Mouse (Mus musculus) liver, adult 10 weeks (tissue): Measurements from ENCODE around the gene Atp1a3. TPM values are rescaled to one million over a fixed set of nuclear protein-coding genes. Genes with fewer than 3 reads are reported as not detected.

Source experiments
- polyA plus RNA-seq: library from polyadenylated mRNA; stranded (reverse); fragments of 350-450 nt; fragmentation: Illumina TruSeq; extraction: RNeasy Lipid Tissue Mini Kit (QIAGEN cat#74804); gene quantifications from one replicate; pipeline ENCODE4 v1.2.3, GENCODE M21; 2014; ENCODE audit warnings: low read depth, low replicate concordance

The Atp1a3 gene
- polyA plus RNA-seq: not detected

DNA sequence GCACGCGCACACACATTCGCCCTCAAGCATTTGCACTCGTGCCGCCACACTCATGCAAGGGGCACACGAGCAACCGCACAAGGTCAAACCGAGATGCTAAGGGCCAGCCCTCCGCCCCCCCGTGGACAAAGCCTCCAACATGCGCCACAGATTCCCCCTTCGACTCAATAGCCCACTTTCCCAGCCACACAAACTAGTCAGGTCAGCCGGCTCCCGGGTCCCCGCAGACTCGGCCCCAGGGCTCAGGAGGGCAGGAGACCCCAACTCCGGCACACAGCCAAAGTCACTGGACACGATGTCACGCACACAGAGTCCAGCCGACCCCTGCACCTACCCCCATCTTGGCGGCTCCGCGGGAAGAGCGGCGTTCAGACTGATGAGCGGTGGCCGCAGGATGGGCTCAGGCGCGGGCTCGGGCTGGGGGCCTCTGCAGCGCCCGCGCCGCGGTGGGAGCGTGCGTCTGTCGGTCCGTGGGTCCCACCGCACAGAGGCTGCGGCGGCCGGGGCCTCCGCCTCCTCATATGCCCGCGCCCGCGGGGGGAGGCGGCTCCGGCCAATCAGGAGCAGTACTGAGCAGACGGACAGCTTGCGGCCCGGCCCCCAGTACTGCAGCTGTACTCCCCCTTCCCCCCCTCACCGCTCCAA is at the start of gene Atp1a3:
Gene Atp1a3 (minus strand): TSS at position 538 of the 645 bp plus-strand sequence.

DNA sequence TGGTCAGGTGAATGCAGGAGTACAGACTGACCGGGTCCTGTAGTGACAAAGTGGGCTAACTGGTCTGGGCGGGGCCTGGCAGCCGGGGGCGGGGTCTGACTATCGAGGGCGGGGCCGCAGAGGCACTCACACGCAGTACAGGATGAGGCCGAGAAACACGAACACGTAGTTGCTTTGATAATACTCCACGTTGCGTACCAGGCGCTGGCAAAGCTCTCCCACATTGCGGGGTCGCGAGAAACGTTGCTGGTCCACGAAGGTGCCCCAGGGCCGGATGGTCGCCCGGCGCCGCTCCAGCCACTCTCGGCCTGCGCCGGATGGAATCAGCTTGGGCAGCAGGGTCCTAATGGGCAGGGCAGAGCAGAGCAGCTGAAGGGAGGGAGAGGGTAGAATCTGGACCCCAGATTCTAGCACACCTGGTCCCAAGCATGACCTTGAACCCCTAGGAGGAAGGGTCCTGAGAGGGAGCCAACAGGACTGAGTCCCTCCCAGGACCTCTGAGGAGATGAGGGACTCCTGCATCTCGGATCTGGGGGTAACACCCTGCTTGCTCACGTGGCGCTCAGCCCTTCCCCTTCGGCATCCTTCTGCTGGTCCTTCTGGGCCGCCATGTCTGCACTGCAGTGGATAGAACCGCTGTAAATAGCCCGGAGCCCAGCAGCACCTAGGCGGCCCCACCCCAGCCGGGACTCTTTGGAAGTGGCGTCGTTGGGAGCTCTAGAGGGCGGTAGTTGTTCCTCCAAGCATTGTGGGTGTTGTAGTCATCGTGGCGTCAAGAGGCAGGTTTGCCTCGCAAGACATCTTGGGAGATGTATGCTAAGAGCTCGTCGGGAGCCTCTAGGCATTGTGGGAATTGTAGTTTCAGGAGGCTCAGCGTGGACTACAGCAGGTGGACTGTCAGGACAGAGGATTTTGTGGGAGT is 33.5 kb downstream of the Atp1a3 start, which contains the start of gene Rabac1:
Gene Rabac1 (minus strand): TSS at position 783 of the 922 bp plus-strand sequence.

DNA sequence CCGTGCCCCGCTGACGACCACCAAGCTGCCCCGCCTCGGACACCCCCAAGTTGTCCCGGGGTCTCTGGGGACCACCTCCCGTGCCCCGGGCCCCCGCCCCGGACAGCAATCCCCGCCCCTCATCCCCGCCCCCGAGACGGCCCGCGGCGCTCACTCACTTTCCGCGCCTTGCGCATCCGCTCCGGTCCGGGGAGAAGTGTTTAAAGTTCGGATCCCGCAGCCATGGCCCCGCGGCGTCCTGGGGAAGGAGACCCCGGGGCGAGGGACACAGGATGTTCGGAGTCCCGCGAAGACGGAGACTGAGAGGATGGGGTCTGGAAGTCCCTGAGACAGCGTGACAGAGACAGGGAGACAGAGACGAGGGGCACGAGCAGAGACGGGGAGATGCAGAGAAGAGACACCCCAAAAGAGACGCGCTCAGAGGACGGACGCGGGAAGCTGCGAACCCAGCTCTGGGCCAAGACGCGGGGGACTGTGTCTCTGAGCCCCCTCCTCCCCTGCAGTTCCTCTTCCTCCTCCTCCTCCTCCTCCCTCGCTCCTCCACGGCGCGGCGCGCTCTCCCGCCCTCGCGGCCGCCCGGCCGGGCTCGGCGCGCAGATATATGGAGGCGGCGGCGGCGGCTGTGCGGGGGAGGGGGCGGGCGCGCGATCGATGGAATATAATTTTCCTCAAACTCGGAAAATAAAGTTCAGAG is 61.4 kb downstream of the Atp1a3 start, which contains the start of gene Gm4881:
Gene Gm4881 (minus strand): TSS at position 238 of the 694 bp plus-strand sequence.

Other genes starting within 250 kb of the Atp1a3 start
- gene Cd177, start 245.6 kb downstream of the Atp1a3 start, polyA plus RNA-seq: not detected
- not detected for gene Ceacam10, start 228.8 kb downstream of the Atp1a3 start, polyA plus RNA-seq
- gene Gm9844, start 143.7 kb downstream of the Atp1a3 start, polyA plus RNA-seq: not detected
- gene Lypd4, start 136.0 kb downstream of the Atp1a3 start, polyA plus RNA-seq: not detected
- gene Dmrtc2, start 135.9 kb downstream of the Atp1a3 start, polyA plus RNA-seq: not detected
- gene Rps19, start 121.6 kb downstream of the Atp1a3 start, polyA plus RNA-seq: 37.7 TPM
- gene Cd79a, start 108.6 kb downstream of the Atp1a3 start, polyA plus RNA-seq: 0.45 TPM
- gene Arhgef1, start 103.0 kb downstream of the Atp1a3 start, polyA plus RNA-seq: 1.1 TPM
- gene Gm4881, start 61.5 kb downstream of the Atp1a3 start, polyA plus RNA-seq: not detected
- 1.6 TPM for gene Rabac1, start 33.2 kb downstream of the Atp1a3 start, polyA plus RNA-seq
- 0.32 TPM for gene Grik5, start 66.4 kb upstream of the Atp1a3 start, polyA plus RNA-seq
- gene Zfp574, start 66.6 kb upstream of the Atp1a3 start, polyA plus RNA-seq: 0.42 TPM
- 0.32 TPM for gene Pou2f2, start 173.8 kb upstream of the Atp1a3 start, polyA plus RNA-seq
- 0.45 TPM for gene Dedd2, start 214.7 kb upstream of the Atp1a3 start, polyA plus RNA-seq
- 0.58 TPM for gene Zfp526, start 215.5 kb upstream of the Atp1a3 start, polyA plus RNA-seq
- gene Gsk3a, start 231.9 kb upstream of the Atp1a3 start, polyA plus RNA-seq: 6.8 TPM
- 1.3 TPM for gene Erf, start 244.8 kb upstream of the Atp1a3 start, polyA plus RNA-seq